Mouse (Mus musculus) intestine, embryonic 15.5 days (tissue): Measurements from ENCODE around the gene Nanos2. TPM values are rescaled to one million over a fixed set of nuclear protein-coding genes. Genes with fewer than 3 reads are reported as not detected.
A peak's percentile ranks its signal among the peaks of the same experiment; 100 is the strongest.

ENCODE experiments used
- ATAC-seq: fragments of 200-750 bp; cut with Nextera tagmentation; 2 replicates; pipeline ENCODE4 v1.8.0; 2017; ENCODE audit warnings: moderate TSS enrichment, moderate library complexity
- H3K27ac ChIP-seq: fragments of 300-500 bp; sonication (generic); 2 replicates; pipeline ENCODE4 v1.5.1; 2015; ENCODE audit warnings: mild to moderate bottlenecking, inconsistent platforms
- H3K27me3 ChIP-seq: fragments of 300-500 bp; sonication (generic); replicated peaks from 2 replicates; pipeline ENCODE4 v1.6.1; 2015; ENCODE audit warnings: inconsistent platforms
- H3K36me3 ChIP-seq: fragments of 300-500 bp; sonication (generic); 2 replicates; pipeline ENCODE4 v1.6.1; 2015; ENCODE audit warnings: inconsistent platforms
- H3K4me1 ChIP-seq: fragments of 300-500 bp; sonication (generic); replicated peaks from 2 replicates; pipeline ENCODE4 v1.6.1; 2015; ENCODE audit warnings: inconsistent platforms
- H3K4me2 ChIP-seq: fragments of 300-500 bp; sonication (generic); replicated peaks from 2 replicates; pipeline ENCODE4 v1.6.1; 2015; ENCODE audit warnings: mild to moderate bottlenecking, inconsistent platforms
- H3K4me3 ChIP-seq: fragments of 300-500 bp; sonication (generic); replicated peaks from 2 replicates; pipeline ENCODE4 v1.5.1; 2015; ENCODE audit warnings: inconsistent platforms
- H3K9ac ChIP-seq: fragments of 300-500 bp; sonication (generic); 2 replicates; pipeline ENCODE4 v1.6.1; 2015; ENCODE audit warnings: inconsistent platforms
- H3K9me3 ChIP-seq: fragments of 300-500 bp; sonication (generic); 2 replicates; pipeline ENCODE4 v1.6.1; 2016; ENCODE audit warnings: inconsistent platforms
- WGBS: fragments of 180-500 bp; shearing (Covaris S2); methylation state at CpG from one replicate; pipeline ENCODE4 v1.1.7; 2015; 5-methylcytosine and 5-hydroxymethylcytosine counted together
- polyA plus RNA-seq: library from polyadenylated mRNA; unstranded; fragments of >200 nt; fragmentation: Nextera tagmentation; extraction: Ambion mirVana; gene quantifications from 2 replicates; pipeline ENCODE4 v1.2.1, GENCODE M21; 2015

Gene Nanos2
- not detected in 2 replicates for polyA plus RNA-seq

- Histone ChIP-seq H3K4me1 (peaks cover 7% of the 10 kb centered on the region), H3K36me3 (no peaks in the 10 kb centered on the region), H3K27me3 (peaks cover 11% of the 10 kb centered on the region), H3K4me3 (no peak within 1 kb of the TSS), H3K9ac (no peak within 1 kb of the TSS), H3K27ac (no peak within 1 kb of the TSS), H3K4me2 (no peak within 1 kb of the TSS), H3K9me3 (no peaks in the 10 kb centered on the region)
- ATAC-seq, result no peak
- WGBS, result 49% methylated on average over 2 of the region's 2 CpGs
Observed at GRCm38 (mm10) chr7:18987100-18987499, at the start of gene Nanos2. Nanos2 (plus strand) TSS chr7:18987400.

DNA sequence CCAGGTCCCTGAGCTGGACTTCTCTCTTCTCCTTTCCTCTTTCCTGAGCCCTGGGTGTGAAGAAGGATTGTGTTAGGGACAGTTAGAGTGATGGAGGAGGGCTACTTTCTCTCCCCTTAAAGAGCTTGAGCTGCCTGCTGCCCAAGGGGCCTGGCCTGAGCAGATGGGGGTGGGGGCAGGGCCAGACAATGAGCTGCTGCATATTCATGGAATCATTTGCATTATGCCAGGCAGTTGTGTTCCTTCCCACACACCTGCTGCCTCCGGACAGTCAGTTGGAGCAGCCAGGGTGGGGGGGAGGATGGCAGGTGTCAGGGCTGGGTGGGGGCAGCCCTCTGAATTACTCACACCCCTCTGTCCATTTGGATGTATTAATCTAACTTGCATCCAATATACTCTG lies 44.8 kb upstream of the Nanos2 start:
- H3K9me3 ChIP-seq, result no peaks in the 10 kb centered on the region
- H3K9ac ChIP-seq, result no peak overlapping the region
- H3K36me3 ChIP-seq, result no peaks in the 10 kb centered on the region
- WGBS, result 26% methylated on average over 1 of the region's 1 CpGs
- H3K27ac ChIP-seq, result no peak overlapping the region
- no peak overlapping the region for H3K4me3 ChIP-seq
- no peak for ATAC-seq
- H3K27me3 ChIP-seq, result no peaks in the 10 kb centered on the region; the same call in 1 of the 2 replicates
- no peaks in the 10 kb centered on the region for H3K4me1 ChIP-seq
- no peak overlapping the region for H3K4me2 ChIP-seq

- no peak overlapping the region for H3K27ac ChIP-seq
- no peaks in the 10 kb centered on the region for H3K9me3 ChIP-seq
- no peaks in the 10 kb centered on the region; the same call in 1 of the 2 replicates for H3K27me3 ChIP-seq
- no peak overlapping the region for H3K4me3 ChIP-seq
- no peak overlapping the region for H3K4me2 ChIP-seq
- no peaks in the 10 kb centered on the region for H3K36me3 ChIP-seq
- no peak overlapping the region for H3K9ac ChIP-seq
- 57% methylated on average over 9 of the region's 9 CpGs for WGBS
- no peak for ATAC-seq
- H3K4me1 ChIP-seq, result no peaks in the 10 kb centered on the region
Observed at GRCm38 (mm10) chr7:18942815-18943214, 44.4 kb upstream of the Nanos2 start.

DNA sequence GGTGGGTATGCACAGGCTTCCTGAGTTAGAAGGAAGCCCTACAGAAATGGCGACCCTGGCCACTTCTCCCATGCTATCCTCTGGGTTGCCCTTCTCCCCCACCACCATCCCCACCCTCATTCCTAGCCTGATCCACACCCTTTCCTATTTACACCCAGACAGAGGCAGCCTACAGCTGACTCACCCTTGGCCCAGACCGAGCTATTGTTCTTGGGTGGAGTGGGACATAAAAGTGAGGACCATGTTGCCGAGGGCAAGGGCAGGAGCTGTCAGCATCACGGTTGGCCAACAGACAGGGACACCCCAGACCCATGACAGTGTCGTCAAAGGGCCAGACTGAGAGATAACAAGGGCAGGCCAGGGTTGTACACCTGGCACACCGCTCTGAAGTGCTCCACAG lies 39.0 kb upstream of the Nanos2 start:
- Histone ChIP-seq H3K4me2 (no peak overlapping the region), H3K9ac (no peak overlapping the region), H3K9me3 (no peaks in the 10 kb centered on the region), H3K36me3 (no peaks in the 10 kb centered on the region), H3K27me3 (peaks cover 4% of the 10 kb centered on the region; the same call in 1 of the 2 replicates), H3K4me1 (no peaks in the 10 kb centered on the region), H3K27ac (no peak overlapping the region), H3K4me3 (no peak overlapping the region)
- no peak for ATAC-seq
- WGBS, result 60% methylated on average over 6 of the region's 6 CpGs

GRCm38 (mm10) chr7:18949781-18950522 lies 37.2 kb upstream of the Nanos2 start:
- H3K27ac ChIP-seq, result no peak overlapping the region
- H3K4me2 ChIP-seq, result no peak overlapping the region
- H3K4me3 ChIP-seq, result no peak overlapping the region
- peaks cover 4% of the 10 kb centered on the region; the same call in 1 of the 2 replicates for H3K27me3 ChIP-seq
- H3K4me1 ChIP-seq, result no peaks in the 10 kb centered on the region
- ATAC-seq, result no peak
- 35% methylated on average over 12 of the region's 12 CpGs for WGBS
- H3K36me3 ChIP-seq, result no peaks in the 10 kb centered on the region
- no peaks in the 10 kb centered on the region for H3K9me3 ChIP-seq
- no peak overlapping the region for H3K9ac ChIP-seq

GRCm38 (mm10) chr7:18950523-18951315 lies 36.5 kb upstream of the Nanos2 start:
- Histone ChIP-seq H3K9ac (no peak overlapping the region), H3K4me1 (no peaks in the 10 kb centered on the region), H3K27me3 (peaks cover 4% of the 10 kb centered on the region; the same call in 1 of the 2 replicates), H3K36me3 (no peaks in the 10 kb centered on the region), H3K4me2 (no peak overlapping the region), H3K4me3 (no peak overlapping the region), H3K9me3 (no peaks in the 10 kb centered on the region), H3K27ac (no peak overlapping the region)
- no peak for ATAC-seq
- 23% methylated on average over 18 of the region's 18 CpGs for WGBS

DNA sequence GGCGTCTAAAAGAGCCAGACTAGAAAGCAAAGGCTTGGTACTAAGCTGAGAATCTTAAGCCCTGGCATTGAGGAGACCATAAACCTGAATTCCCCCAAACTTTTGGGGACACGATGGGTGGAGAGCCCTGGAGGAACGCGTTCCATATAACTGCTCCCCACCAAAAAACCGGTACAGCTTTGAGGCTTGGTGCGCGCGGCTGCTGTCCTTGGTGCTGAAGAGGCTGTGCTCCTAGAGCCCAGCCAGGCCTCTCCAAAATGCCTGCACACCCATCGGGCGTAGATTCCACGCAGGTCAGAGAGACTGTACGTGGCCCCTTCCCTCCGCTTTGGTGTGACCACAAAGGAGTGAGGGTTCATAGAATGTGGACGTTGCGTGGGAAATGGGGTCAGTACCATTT lies 35.8 kb upstream of the Nanos2 start:
- Histone ChIP-seq H3K4me1 (no peaks in the 10 kb centered on the region), H3K27ac (no peak overlapping the region), H3K36me3 (no peaks in the 10 kb centered on the region), H3K9ac (no peak overlapping the region), H3K27me3 (peaks cover 6% of the 10 kb centered on the region), H3K4me2 (no peak overlapping the region), H3K9me3 (no peaks in the 10 kb centered on the region), H3K4me3 (no peak overlapping the region)
- ATAC-seq, result no peak
- 19% methylated on average over 15 of the region's 15 CpGs for WGBS

DNA sequence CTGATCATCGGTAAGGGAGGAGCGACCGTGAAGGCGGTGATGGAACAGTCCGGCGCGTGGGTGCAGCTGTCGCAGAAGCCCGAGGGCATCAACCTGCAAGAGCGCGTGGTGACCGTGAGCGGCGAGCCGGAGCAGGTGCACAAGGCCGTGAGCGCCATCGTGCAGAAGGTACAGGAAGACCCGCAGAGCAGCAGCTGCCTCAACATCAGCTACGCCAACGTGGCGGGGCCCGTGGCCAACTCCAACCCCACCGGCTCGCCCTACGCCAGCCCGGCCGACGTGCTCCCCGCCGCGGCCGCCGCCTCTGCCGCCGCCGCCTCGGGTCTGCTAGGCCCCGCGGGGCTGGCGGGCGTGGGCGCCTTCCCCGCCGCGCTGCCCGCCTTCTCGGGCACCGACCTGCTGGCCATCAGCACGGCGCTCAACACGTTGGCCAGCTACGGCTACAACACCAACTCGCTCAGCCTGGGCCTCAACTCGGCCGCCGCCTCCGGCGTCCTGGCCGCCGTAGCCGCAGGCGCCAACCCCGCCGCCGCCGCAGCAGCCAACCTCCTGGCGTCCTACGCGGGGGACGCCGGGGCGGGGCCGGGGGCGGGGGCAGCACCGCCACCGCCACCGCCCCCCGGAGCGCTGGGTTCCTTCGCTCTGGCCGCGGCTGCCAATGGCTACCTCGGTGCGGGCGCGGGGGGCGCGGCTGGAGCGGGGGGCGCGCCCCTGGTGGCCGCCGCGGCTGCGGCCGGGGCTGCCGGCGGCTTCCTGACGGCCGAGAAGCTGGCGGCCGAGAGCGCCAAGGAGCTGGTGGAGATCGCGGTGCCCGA lies 29.4 kb upstream of the Nanos2 start:
- peak overlapping the region; percentile 99 for H3K4me2 ChIP-seq
- no peaks in the 10 kb centered on the region for H3K36me3 ChIP-seq
- H3K27ac ChIP-seq, result no peak overlapping the region
- peak; percentile 89 for ATAC-seq
- H3K27me3 ChIP-seq, result peaks cover 60% of the 10 kb centered on the region
- H3K9ac ChIP-seq, result peak overlapping the region; percentile 73
- WGBS, result under 1% methylated on average over 82 of the region's 107 CpGs
- H3K4me3 ChIP-seq, result peak overlapping the region; percentile 68
- peaks cover 17% of the 10 kb centered on the region for H3K4me1 ChIP-seq
- H3K9me3 ChIP-seq, result no peaks in the 10 kb centered on the region

DNA sequence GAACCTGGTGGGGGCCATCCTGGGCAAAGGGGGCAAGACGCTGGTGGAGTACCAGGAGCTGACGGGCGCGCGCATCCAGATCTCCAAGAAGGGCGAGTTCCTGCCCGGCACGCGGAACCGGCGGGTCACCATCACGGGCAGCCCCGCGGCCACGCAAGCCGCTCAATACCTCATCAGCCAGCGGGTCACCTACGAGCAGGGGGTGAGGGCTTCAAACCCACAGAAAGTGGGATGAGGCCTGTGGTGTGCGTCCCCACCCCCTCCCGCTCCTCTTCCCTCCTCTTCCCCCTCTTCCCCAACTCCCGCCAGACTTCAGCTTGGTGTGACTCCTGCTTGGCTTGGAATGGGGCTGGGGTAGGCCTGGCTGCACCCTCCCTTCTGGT lies 28.8 kb upstream of the Nanos2 start:
- H3K9me3 ChIP-seq, result no peaks in the 10 kb centered on the region
- H3K4me2 ChIP-seq, result peak overlapping the region; percentile 99
- H3K4me3 ChIP-seq, result peak overlapping the region; percentile 68
- 2% methylated on average over 21 of the region's 21 CpGs for WGBS
- peak; percentile 35 for ATAC-seq
- H3K9ac ChIP-seq, result peak overlapping the region; percentile 73
- peaks cover 22% of the 10 kb centered on the region for H3K4me1 ChIP-seq
- no peak overlapping the region for H3K27ac ChIP-seq
- no peaks in the 10 kb centered on the region for H3K36me3 ChIP-seq
- peaks cover 66% of the 10 kb centered on the region for H3K27me3 ChIP-seq

- H3K4me1 ChIP-seq, result peaks cover 23% of the 10 kb centered on the region
- peaks cover 74% of the 10 kb centered on the region for H3K27me3 ChIP-seq
- WGBS, result 53% methylated on average over 8 of the region's 8 CpGs
- no peak overlapping the region for H3K9ac ChIP-seq
- no peak overlapping the region for H3K4me3 ChIP-seq
- no peak overlapping the region for H3K4me2 ChIP-seq
- no peaks in the 10 kb centered on the region for H3K9me3 ChIP-seq
- no peak overlapping the region for H3K27ac ChIP-seq
- no peak for ATAC-seq
- H3K36me3 ChIP-seq, result no peaks in the 10 kb centered on the region
Observed at GRCm38 (mm10) chr7:18959446-18959845, 27.8 kb upstream of the Nanos2 start.

GRCm38 (mm10) chr7:18962171-18962792 lies 24.9 kb upstream of the Nanos2 start:
- Histone ChIP-seq H3K9ac (peak overlapping the region; percentile 4; the same call in 1 of the 2 replicates), H3K4me2 (peak overlapping the region; percentile 50), H3K27me3 (peaks cover 78% of the 10 kb centered on the region), H3K36me3 (no peaks in the 10 kb centered on the region), H3K27ac (no peak overlapping the region), H3K9me3 (no peaks in the 10 kb centered on the region), H3K4me1 (peaks cover 21% of the 10 kb centered on the region), H3K4me3 (0 out of 2 replicates have a peak overlapping the region, but pooled peaks have one; percentile 5)
- 2% methylated on average over 17 of the region's 17 CpGs for WGBS
- ATAC-seq, result no peak
